Mouse (Mus musculus) brown adipose tissue, adult 24 weeks (tissue): ENCODE measurements at regions not wholly inside any gene's neighbourhood (a gene's known extent, or its start where the extent isn't known, plus 50 kb on each side); places are given as distances from the start of the nearest gene placed in this dataset.
A peak's percentile ranks its signal among the peaks of the same experiment; 100 is the strongest.

Experiments
- H3K27ac ChIP-seq: fragments of 200-500 bp; replicated peaks from 2 replicates; pipeline ENCODE4 v1.5.1; 2012; ENCODE audit warnings: low read depth, mild to moderate bottlenecking, low read length
- H3K4me1 ChIP-seq: fragments of 200-500 bp; 2 replicates; pipeline ENCODE4 v1.6.1; 2012; ENCODE audit warnings: low read length, mixed read lengths; ENCODE audit not compliant: control insufficient read depth, insufficient read depth, insufficient read length
- H3K4me3 ChIP-seq: fragments of 200-500 bp; 2 replicates; pipeline ENCODE4 v1.5.1; 2012; ENCODE audit warnings: low read depth, mild to moderate bottlenecking, low read length, moderate library complexity; ENCODE audit not compliant: insufficient read depth

GRCm38 (mm10) chr3:64898610-64899009 is 54.0 kb upstream of the Vmn2r7 start:
- H3K27ac ChIP-seq = no peak overlapping the region
- H3K4me3 ChIP-seq = no peak overlapping the region
- no peaks in the 10 kb centered on the region for H3K4me1 ChIP-seq

- Histone ChIP-seq H3K4me1 (no peaks in the 10 kb centered on the region), H3K4me3 (no peak overlapping the region), H3K27ac (no peak overlapping the region)
Observed at GRCm38 (mm10) chr3:64901317-64901892, 56.8 kb upstream of the Vmn2r7 start.

GRCm38 (mm10) chr3:64949307-64949706 is 104.7 kb upstream of the Vmn2r7 start:
- Histone ChIP-seq H3K27ac (no peak overlapping the region), H3K4me1 (no peaks in the 10 kb centered on the region), H3K4me3 (no peak overlapping the region)

DNA sequence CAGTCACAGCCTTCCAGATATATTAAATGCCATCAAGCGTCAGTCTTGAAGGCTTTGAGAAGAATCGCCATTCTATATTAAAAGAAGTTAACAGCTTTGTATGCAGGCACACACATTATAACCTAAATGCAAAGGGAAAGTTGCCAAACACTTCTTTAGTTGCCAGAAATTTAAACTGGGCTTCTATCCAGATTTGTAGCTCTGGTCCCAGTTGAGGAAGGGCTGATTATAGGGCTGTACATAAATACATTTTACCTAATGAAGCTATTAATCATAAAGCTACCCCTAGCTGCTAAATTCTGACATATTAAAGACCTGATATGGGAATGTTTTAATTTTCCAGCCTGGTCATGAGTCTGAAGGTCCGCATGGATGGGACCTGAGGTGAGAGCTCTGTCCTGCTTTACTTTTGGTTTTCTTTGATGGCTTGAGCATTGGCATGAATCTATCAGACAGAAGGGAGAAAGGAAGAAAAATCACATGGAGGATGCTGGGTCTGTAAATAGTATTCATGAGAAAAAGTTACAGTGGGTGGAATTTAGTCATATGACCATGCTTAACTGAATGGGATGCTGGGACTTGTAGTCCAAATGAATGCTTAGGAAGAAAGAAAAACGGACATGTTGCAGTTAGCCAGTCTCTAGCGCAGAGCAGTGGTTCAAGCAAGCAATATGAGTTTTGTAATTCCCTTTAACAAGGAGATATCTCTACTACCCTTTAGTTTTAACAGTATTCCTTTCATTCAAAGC is 120.3 kb upstream of the Vmn2r7 start:
- H3K4me3 ChIP-seq = no peak overlapping the region
- no peak overlapping the region for H3K27ac ChIP-seq
- H3K4me1 ChIP-seq = no peaks in the 10 kb centered on the region

GRCm38 (mm10) chr3:64965416-64965980 is 120.9 kb upstream of the Vmn2r7 start:
- Histone ChIP-seq H3K27ac (no peak overlapping the region), H3K4me1 (no peaks in the 10 kb centered on the region), H3K4me3 (no peak overlapping the region)

DNA sequence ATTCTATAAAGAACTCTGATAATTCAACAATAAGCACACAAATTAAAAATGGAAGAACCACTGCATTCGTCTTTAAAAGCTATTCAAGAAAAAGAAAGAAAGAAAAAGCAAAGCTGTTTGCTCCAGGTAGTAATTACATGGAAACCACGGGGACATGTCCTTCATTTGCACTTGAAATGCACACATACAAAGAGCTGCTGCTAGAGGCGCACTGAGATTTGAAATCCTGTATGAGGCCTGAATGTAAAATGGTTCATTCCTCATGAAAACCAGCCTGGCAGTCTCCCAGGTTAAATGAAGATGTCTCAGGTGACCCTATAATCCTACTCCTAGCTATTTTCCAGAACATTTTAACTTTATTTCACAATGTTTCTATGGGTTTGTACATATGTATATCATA is 123.7 kb upstream of the Vmn2r7 start:
- H3K4me1 ChIP-seq = no peaks in the 10 kb centered on the region
- no peak overlapping the region for H3K27ac ChIP-seq
- no peak overlapping the region for H3K4me3 ChIP-seq

DNA sequence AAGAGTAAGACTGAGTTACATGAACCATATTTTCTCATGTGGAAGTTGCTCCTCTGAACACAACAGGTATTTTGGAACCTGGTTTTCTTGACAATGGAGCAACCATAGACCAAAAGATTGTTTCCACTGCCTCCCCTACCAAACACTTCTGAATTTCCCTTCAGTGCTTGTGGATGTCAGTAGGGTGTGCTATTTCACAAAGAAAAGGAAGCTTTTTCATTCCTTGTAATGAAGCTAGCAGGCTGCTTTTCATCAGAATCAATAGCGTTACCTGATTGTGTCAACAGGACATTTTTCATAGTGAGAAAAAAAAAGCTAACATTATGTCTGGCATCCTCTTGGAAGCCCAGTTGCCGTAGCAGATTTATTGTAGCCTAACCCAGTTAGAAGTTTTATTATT is 124.8 kb upstream of the Kcnab1 start:
- Histone ChIP-seq H3K4me3 (no peak overlapping the region), H3K27ac (peak overlapping the region; percentile 51; the same call in 1 of the 2 replicates), H3K4me1 (no peaks in the 10 kb centered on the region)

GRCm38 (mm10) chr3:64987665-64988064 is 121.5 kb upstream of the Kcnab1 start:
- Histone ChIP-seq H3K27ac (no peak overlapping the region), H3K4me1 (no peaks in the 10 kb centered on the region)

DNA sequence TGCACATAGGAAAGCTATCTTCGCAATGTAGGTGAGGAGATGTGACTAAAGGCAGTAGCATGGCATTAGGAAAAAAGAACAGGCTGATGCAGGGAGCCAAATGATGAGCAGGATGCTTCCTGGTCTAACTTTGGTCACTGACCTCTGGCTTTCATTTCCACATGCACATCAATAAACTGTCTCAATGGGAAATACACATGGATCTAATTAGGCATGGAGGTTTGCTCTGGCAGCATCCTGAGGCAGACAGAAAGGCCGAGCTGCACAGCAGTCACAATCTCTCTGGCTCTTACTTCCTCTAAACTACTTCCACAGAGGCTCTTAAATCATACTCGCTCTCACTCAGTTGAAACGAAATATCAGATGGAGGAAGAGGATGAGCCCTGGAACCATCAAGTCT is 112.7 kb upstream of the Kcnab1 start:
- Histone ChIP-seq H3K27ac (no peak overlapping the region), H3K4me1 (no peaks in the 10 kb centered on the region), H3K4me3 (no peak overlapping the region)

More at GRCm38 (mm10) chr3:64987665-64988064, 121.5 kb upstream of the Kcnab1 start:
- no peak overlapping the region for H3K4me3 ChIP-seq

DNA sequence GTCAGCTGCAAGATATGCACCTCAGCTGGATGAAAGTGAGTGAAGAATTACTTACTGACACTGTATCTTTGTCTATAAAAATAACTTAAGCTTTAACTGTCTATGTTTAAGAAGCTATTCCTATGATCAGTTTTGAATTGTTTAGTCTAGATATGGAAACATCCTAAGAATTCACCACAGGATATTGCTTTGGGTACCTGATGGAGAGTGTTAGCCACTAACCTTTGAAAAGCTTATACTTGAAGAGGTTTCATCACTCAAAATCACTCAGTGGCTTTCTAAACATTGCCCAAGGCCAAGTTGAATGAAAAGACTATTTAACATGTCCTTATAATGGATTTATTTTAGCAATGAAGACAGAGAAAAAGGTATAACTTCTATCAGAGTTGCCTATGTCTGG is 111.6 kb upstream of the Kcnab1 start:
- no peak overlapping the region for H3K4me3 ChIP-seq
- no peaks in the 10 kb centered on the region for H3K4me1 ChIP-seq
- H3K27ac ChIP-seq = no peak overlapping the region

- Histone ChIP-seq H3K4me1 (no peaks in the 10 kb centered on the region), H3K27ac (no peak overlapping the region), H3K4me3 (no peak overlapping the region)
Observed at GRCm38 (mm10) chr3:65001131-65001530, 108.1 kb upstream of the Kcnab1 start.

DNA sequence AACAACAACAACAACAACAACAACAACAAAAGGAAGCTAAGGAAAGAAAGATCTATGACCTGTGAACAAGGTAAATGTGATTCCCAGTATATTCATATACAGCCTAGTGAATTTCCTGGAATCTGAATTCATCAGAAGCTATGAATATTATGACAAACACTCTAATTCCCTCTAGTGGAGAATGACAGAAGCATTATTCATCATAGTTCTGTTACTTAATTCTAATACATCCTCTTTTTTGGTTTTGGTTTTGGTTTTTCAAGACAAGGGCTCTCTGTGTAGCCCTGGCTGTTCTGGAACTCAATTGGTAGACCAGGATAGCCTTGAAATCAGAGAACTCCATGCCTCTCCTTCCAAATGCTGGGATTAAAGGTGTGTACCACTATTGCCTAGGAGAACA is 106.6 kb upstream of the Kcnab1 start:
- no peak overlapping the region for H3K4me3 ChIP-seq
- H3K4me1 ChIP-seq = no peaks in the 10 kb centered on the region
- H3K27ac ChIP-seq = no peak overlapping the region

- Histone ChIP-seq H3K4me1 (no peaks in the 10 kb centered on the region), H3K27ac (no peak overlapping the region), H3K4me3 (no peak overlapping the region)
Observed at GRCm38 (mm10) chr3:65006127-65006526, 103.1 kb upstream of the Kcnab1 start.

- no peaks in the 10 kb centered on the region for H3K4me1 ChIP-seq
- no peak overlapping the region for H3K27ac ChIP-seq
- no peak overlapping the region for H3K4me3 ChIP-seq
Observed at GRCm38 (mm10) chr3:65006565-65006964, 102.6 kb upstream of the Kcnab1 start.

GRCm38 (mm10) chr3:65023876-65024275 is 85.3 kb upstream of the Kcnab1 start:
- no peak overlapping the region for H3K27ac ChIP-seq
- H3K4me1 ChIP-seq = no peaks in the 10 kb centered on the region
- H3K4me3 ChIP-seq = no peak overlapping the region

GRCm38 (mm10) chr3:65037626-65038025 is 71.6 kb upstream of the Kcnab1 start:
- Histone ChIP-seq H3K4me3 (no peak overlapping the region), H3K4me1 (no peaks in the 10 kb centered on the region), H3K27ac (no peak overlapping the region)
